Mouse (Mus musculus) monocyte, adult 5-6 weeks (primary cell): Measurements from ENCODE around the gene Kcnk5. TPM values are rescaled to one million over a fixed set of nuclear protein-coding genes. Genes with fewer than 3 reads are reported as not detected.

ENCODE experiments used
- total RNA-seq: library from RNA; stranded (forward); fragments of 200-1000, 200-491, 200-594 nt; gene quantifications from 3 replicates; pipeline ENCODE4 v1.2.3, GENCODE M21; 2017

The Kcnk5 gene
- total RNA-seq, 1 experiment from 2014 or later: 0.67 TPM

Other genes starting within 250 kb of the Kcnk5 start
- 22.2 to 39.8 TPM (median 35.7 TPM) in 3 replicates for gene Gng2, start 204.2 kb downstream of the Kcnk5 start, total RNA-seq
- 1.8 to 5.9 TPM (median 3.9 TPM) in 3 replicates for gene Saysd1, start 43.3 kb downstream of the Kcnk5 start, total RNA-seq
- gene Kcnk16, start 87.4 kb upstream of the Kcnk5 start, total RNA-seq: not detected in 3 replicates
- gene Nudt13, start 112.9 kb upstream of the Kcnk5 start, total RNA-seq: 14.6 to 42.4 TPM (median 23.3 TPM) in 3 replicates
- gene Ecd, start 166.3 kb upstream of the Kcnk5 start, total RNA-seq: 30.8 to 39.0 TPM (median 37.4 TPM) in 3 replicates
- gene Fam149b, start 166.4 kb upstream of the Kcnk5 start, total RNA-seq: 14.5 to 42.0 TPM (median 34.5 TPM) in 3 replicates
- 58.2 to 124 TPM (median 61.8 TPM) in 3 replicates for gene Dnajc9, start 207.1 kb upstream of the Kcnk5 start, total RNA-seq
- 24.2 to 43.4 TPM (median 27.0 TPM) in 3 replicates for gene Mrps16, start 211.8 kb upstream of the Kcnk5 start, total RNA-seq